Mouse (Mus musculus) adrenal gland, postnatal 36 days (tissue): ENCODE results near the gene Slc19a1. TPM values are rescaled to one million over a fixed set of nuclear protein-coding genes. Genes with fewer than 3 reads are reported as not detected.

Experiments
- DNase-seq, 2 experiments: peaks; one replicate each; pipeline ENCODE4 v3.0.0; 2021; ENCODE audit warnings: mixed read lengths in 1 of 2
- long read RNA-seq, 2 experiments: library from polyadenylated mRNA; stranded (forward); transcript quantifications; one replicate each; pipeline ENCODE4 v2.0.0; 2021; ENCODE audit warnings: borderline sequencing depth in 2 of 2
- total RNA-seq, 2 experiments: library from RNA; stranded (reverse); gene quantifications; 2 replicates each; pipeline ENCODE4 v1.2.3; 2021

The Slc19a1 gene
- 10 to 100 TPM; 19.3 to 25.1 TPM for total RNA-seq
- long read RNA-seq, experiment 1, transcript Slc19a1-209 (6 exons, 2,309 nt) = minor isoform, 11 of 49 reads
- long read RNA-seq, experiment 1, transcript Slc19a1-201 (6 exons, 2,347 nt) = major isoform, 29 of 49 reads
- long read RNA-seq, experiment 1, partial matches to known transcripts = 4 of 49 reads
- long read RNA-seq, experiment 1, other reads (novel, unspliced or antisense) = 5 of 49 reads
- long read RNA-seq, experiment 2, transcript Slc19a1-209 (6 exons, 2,309 nt) = minor isoform, 8 of 21 reads
- long read RNA-seq, experiment 2, transcript Slc19a1-201 (6 exons, 2,347 nt) = major isoform, 10 of 21 reads
- long read RNA-seq, experiment 2, partial matches to known transcripts = 1 of 21 reads
- long read RNA-seq, experiment 2, other reads (novel, unspliced or antisense) = 2 of 21 reads

DNA sequence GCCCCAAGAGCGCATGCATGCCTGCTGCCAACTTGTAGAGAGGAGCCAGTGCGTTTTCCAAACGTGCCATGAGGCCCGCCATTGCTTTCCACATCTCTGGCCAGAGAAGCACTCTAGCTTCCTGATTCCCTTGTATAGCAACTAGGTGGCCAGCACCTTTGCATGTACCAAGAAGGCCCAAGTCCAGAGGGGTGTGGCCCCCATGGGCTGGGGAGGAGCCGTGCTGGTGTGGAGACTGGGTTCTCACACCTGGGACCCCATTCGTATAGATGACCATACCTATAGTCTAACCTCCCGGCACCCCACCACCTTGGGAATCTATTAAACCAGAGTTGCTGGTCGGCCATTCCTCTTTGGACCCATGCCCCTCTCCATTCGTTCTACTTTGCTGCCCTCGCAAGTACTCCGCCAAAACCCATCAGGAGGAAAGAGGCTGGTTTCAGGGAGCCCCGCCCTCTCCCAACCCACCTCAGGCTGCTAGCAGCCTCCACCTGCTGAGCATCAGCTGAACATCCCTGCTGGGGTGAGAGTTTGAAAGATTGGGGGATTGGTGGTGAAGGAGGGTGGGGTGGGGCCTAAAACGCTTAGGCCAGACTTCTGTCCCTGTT is at the start of gene Slc19a1:
Gene Slc19a1, plus strand, starts transcription at position 474 of the 608 bp plus-strand sequence.
- DNase-seq = no peak

DNA sequence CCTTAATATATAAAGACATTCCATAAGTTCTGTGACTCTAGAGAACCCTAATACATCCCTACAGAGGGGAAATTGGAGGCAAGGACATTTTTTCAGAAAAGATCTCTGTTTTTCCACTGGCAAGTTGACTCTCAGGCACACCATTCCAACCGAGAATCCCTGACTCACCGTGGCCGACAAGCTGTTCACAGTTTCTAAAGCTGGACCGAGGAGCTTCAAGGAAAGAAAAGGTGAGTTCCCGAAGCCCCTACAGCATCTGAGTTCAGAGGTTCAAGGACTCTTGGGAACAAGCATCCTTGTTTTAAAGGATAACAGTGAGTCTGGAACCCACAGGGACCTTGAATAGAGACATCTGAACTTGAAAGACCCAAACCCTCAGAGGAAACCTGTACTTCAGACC is 43.5 kb upstream of the Slc19a1 start:
- no peak for DNase-seq

DNA sequence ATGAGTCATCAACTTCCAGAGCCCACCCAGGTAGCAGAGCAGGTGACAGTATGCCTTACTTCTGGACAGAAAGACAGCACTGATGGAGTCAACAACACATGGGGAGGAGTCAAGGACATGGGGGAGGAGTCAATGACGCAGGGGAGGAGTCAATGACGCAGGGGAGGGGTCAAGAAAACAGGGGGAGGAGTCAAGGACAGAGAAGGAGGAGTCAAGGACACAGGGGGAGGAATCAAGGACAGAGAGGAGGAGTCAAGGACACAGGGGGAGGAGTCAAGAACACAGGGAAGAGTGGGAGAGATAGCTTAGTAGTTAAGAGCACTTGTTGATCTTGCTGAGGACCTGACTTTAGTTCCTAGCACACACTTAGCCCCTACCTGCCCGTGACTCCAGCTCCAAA is 39.6 kb upstream of the Slc19a1 start:
- DNase-seq = no peak

DNA sequence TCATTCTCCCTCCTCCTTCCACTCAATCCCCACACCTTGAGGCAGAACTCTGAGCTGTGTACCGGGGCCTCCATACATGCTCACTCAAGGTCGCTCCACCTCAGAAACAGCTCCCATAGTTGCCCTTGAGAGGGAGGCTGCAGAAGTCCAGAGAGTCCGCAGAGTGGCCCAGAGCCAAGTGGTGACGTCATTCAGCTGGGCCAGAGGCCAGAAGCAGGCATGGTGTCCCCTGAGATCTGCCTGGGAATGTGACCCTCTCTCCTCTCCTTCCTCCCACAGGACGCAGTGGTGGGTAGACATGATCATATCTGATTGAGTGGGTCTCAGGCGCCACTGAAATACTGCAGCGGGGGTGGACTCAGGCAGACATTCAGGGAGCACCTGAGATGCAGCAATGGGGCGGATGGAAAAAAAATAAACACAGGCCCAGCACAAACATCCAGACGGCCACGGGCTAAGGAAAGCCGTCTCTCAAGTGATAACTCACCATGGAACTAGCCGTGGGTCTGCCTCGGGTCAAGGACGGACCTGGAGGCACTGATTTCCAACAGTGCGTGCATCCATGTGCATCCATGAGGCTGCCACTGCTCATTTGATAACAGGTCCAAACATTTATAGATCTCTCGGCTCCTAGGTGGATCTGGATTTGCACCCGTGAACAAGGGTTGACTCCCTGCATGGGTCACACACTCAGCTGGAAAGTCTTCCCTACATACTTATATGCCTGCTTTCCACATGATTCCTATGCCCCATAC is 34.1 kb upstream of the Slc19a1 start:
- DNase-seq = peak; percentile 94

DNA sequence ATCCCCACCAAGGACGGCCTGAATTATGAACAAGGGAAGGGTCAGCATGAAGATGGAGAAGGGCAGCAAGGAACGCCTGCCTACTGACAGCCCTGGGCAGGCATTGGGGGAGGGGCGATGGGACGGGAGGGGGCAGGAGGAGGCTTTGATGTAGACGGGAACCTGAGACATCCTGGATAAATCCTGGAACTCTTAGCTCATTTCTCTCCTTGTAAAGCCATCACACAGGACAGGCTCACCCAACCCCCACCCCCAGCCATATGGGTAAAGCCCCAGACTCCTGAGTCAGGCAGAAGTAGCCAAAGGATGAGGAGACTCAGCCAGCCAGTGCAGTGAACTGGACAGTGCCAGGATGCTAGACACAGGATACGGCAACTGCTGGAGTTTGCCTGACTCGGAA is 27.1 kb upstream of the Slc19a1 start:
- no peak for DNase-seq

DNA sequence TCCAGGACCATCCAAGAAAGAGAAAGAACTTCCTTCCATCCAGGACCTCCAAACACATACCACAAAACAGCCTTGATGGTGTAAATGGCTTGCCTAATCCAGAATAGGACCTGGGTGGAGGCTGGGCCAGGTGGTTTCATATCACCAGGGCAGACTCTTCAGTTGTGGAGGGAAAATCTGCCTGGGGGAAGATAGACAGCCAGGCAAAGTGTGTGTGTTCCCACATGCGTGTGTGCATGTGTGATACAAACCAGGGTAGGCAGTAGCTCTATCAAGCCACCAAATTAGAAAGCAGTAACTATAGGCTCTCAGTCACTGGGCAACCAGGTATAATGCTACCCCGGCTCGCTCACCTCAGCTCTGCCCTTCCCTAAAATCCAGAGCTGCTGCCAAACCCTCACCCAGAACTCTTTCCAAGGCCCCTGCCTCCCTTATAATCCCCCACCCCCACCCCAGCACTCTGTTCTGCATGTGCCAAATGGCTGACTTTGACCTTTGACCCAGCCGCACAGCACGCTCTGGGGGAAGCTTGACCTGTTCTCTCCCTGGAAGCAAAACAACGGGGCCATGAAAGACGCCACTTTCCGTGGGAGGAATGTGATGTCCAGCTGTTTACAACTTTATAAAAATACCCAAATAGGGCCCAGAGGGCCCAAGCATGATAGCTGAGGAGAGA is 24.5 kb upstream of the Slc19a1 start:
- DNase-seq = peak in 1 of 2 experiments; percentile 40

DNA sequence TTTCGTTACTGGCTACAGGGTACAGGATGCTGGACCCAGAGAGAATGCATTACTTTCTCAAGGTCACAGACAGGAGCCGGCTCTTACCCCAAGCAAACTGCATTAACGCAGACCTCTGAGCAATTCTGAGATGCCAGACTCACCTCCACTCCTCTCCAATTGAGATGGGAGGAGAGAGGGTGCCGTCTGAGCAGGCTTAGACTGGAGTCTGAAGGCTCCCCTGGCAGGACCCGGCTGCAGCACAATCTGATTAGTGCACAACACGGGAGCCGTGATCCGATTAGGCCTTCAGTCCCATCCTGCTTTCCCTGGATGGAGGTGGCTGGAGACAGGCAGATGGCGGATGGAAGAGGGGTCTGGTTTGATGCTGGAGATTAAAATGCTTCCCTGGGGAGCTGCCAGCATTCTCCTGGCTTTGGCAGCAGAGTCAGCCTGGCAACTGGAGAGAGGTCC is 23.9 kb upstream of the Slc19a1 start:
- peak; percentile 61 to 64 for DNase-seq

DNA sequence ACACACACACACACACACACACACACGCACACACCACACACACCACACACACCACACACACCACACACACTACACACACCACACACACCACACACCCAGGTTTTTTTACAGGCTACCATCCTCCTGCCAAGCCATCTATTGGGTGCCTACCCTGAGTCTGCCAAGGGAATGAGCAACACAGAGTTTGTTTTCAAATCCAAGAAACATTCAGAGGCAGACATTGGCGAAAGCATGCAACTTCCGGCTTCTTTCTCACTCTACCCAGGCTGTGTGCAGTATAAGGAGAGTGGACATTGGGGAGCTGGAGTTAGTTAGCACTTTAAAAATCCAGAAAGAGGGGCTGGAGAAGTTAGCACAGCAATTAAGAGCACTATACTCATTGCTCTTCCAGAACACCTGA is 23.3 kb upstream of the Slc19a1 start:
- DNase-seq = no peak

DNA sequence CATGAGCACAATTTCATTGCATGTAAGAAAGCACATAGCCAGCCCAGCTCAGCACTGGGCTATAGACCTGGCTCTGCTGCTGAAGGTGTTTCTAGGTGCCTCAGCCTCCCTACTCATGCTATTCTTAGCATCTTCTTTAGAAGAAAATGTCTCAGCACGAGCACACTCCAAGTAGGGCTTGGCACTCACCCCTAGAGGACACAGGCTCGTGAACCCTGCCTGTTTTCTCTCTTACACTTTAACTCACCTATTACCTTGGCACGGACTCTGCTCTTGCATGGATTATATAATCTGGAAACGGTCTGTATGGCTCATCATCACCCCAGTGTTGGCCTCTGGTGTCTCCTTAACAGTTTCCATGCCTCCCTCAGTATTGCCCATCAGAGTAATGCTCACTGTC is 20.4 kb upstream of the Slc19a1 start:
- DNase-seq = no peak

DNA sequence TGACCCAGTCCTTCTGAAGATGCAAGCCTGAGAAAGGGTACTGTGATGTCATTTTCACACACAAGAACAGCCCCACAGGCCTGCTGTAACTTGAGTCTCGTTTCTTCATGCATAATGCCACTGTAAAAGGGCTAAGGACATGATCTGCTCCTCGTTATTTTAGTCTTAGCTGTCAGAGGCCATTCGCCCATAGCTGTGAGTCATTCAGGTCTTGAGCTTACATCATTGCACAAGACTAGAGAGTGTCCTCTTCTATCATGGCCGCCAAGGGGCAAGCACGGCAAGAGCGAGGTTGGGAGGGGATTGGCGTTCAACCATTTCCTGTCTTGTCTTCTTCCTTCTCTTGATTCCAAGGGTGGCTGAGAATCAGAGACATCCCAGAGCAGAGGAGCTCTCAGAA is 16.0 kb upstream of the Slc19a1 start:
- no peak for DNase-seq

DNA sequence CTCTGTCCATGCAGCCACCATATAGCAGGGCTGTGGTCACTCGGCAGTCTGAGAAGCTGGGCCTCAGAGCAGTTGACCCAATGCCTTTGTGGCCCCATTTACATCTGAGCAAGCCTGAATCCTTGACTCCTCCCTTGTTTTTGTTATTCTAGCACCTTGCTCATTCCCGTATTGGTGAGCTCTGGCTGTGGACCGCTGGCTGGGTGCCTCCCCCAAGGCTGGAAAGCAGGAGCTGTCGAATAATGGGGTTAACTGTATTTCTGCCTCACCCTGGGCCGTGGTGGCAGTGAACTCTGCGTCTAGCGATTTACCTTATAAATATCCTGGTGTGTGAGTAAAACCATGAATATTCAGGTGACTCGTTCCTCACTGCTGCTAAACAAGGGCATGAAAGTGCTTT is 15.5 kb upstream of the Slc19a1 start:
- no peak for DNase-seq

DNA sequence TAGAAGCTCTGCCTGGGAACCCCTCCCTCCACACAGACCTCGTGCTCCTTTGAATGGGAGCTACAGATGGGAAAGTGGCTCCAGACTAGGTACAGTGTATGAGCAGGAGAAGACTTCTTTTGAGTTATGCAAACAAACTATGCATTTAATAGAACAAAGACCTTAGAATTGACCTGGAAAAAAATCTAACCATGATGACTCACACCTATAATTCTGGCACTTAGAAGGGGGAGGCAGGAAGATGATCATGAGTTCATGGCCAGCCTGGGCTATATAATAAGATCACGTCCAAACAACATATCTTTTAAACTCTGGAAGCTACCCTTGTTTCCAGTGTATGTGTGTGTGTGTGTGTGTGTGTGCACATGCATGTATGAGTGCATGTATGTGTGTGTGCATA is 15.0 kb upstream of the Slc19a1 start:
- DNase-seq = no peak

DNA sequence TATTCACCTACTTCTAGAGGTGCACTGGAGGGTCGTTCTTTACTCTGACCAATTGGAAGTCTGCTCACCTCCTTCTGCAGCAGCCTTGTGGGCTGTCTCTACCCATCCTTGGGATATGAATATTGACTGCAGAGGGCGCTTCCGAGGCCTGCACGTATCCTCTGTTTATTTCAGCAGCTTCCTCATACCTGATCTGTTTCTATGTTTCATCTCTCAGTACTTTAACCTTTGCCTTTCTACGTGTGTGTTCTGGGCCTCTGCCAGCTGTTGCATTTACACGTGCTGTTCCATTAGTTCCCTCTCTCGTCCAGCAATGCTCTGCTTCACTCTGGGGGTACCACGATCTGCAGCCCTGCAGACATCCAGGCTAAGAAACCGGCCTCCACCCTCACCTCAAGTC is 14.4 kb upstream of the Slc19a1 start:
- DNase-seq = no peak

DNA sequence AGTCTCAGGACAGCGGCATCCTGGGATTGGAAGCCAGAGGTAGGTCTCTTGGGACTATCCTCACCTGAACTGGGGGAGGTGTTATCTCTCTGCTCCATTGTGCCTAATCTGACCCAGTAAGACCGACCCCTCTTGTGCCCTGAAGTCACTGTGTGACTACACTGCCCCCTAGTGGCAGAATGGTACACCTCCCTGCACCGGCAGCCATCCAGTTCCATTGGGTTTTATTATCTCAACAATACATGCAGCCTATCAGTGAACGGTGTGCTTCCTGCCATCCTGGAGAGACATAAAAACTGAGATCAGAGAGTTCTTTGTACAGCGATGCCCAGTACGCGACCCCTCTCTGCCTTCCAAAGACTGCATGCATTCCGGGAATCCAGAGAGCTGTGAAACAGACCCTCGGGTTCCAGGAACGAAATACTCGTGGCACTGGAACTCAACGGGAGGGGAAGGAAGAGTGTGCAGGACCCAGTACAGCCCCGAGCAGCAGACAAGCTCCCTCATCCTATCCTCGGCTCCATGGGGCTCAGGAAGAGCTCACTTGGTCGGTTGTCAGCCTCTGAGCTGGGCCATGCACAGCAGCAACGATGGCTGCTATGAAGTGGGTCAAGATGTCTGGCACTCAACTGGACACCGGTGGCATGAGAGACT is 10.5 kb upstream of the Slc19a1 start:
- peak; percentile 77 to 83 for DNase-seq

DNA sequence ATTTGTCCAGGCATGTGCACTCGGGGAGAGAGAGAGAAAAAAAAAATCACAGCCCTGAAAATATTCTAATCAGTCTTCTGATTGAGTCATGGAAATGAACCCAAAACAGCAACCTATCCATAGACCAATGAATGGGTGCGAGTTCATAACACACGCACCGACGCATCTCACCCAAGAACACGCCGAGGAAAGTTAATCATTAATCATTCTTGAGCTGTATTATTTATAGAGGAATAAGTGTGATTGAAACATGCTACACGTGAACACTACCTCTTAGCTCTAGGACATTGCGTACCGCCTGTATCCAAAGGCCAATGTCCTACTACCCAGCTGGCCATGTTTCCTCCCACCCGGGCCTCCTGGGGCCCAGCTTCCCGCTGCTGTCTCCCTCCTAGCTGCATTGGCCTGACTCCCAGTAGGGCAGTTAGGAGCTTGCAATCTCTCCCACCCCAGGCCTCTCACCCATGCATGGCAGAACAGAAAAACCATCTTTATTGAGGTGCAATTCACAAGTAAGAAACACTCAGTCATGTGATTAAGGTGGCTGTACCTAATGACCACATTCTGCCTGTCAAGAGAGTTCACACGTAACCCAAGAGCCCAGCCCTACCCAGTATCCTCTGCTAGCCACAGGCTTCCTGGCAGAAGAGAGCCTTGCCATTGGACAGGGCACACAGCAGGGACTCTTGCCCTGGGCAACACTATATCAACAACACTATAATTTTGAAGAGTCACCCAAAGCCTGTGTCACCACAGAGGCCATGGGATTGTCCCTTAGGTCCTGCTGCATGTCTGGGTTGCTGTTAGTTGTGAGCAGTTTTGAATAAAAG is 9.5 kb upstream of the Slc19a1 start:
- DNase-seq = peak in 1 of 2 experiments; percentile 55

DNA sequence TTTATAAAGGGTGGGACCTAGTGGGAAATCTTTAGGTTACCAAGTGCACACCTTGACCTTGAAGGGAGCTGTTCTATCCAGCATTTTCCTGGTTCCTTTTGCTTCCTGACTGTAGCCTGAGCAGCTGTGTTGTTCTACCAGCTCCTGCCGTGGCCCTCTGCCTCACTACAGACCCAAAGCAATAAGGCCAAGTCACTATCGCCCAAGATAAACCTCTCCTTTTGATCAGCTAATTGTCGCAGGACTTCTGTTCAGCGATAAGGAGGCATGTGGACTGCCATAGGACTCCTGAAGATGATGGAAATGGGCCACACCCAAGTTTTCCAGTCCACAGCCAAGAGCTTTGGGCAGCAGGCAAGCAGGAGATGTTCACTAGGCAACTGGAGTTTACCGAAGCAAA is 7.8 kb upstream of the Slc19a1 start:
- no peak for DNase-seq

DNA sequence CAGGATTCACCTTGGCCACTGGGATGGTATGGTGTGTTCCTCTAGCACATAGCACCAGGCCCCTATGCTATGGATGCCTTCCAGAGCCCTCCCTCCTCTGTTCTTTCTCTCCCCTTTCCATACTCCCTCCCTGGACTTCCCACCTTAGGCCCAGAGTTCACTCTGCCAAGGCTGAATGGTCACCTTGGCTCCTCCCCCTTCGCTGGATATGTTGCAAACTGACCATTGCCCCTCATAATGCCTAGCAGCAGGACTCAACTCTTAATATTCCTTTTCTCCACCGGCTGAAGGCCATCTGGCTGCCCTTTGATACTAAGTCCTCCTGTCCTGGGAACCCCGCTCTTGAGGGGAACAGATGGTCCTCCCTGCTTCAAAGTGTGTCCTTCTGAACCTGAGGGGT is 5.1 kb upstream of the Slc19a1 start:
- no peak for DNase-seq

DNA sequence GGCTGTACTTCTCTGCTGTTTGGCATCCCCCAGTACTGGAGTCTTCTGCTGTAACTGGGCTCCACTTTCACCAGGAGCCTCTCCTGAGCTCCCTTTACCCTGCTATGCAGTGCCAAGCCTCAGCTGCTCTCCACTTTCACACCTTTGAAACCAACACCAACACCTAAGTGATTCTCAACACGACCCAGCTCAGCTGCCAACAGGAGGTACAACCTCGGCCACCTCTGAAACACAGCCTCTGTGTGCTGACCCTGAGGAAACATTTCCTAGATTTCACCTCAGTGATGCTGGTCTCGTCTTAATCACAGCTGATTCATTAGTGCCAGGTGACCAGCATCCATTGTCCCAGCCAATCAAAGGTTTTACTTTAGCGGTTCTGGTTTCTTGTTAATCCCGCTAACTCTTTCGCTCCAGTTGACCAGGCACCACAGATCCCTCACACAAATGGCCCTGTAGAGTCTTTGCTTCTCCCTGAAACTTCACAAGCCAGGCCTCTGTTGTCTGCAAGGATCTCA is 3.2 kb upstream of the Slc19a1 start:
- no peak for DNase-seq

DNA sequence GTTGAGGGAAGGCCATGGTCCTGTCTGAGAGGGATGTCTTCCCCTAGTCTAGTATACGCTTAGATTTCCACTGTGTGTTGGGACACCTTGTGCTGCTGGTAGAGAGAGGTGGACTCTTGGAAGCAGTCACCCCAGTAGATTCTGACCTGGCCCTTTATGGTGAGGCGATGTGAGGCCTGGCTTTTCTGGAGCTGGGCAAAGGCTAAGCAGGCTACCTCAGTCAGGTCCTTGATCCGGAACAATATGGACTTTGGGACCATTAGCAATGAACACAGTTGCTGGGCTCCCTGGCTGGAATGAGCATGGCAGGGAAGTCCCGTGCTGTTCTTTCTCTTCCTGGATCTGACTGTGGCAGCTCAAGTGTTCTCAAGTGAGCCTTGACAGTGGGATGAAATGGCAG is 2.3 kb upstream of the Slc19a1 start:
- DNase-seq = no peak

DNA sequence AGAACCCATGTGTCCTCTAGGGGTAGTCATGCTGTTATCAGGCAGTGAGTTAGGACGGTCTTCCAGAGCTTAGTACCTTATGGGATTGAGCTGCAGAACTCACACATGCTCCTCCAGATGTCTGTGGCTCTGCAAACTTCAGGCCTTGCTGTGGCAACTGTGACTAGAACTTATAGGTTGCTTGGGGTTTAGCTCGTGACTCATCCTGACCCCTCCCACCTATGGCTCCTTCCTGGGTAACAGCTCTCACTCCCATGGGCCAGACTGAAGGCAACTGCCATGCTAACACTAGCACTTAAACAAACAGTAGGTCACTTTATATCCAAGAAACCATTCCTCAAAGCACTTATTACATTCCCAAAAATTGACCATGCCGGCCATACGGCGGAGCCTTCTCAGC is 1.4 kb upstream of the Slc19a1 start:
- DNase-seq = no peak
